Mouse (Mus musculus): ENCODE data around the gene Fli1.

The Fli1 gene

DNA sequence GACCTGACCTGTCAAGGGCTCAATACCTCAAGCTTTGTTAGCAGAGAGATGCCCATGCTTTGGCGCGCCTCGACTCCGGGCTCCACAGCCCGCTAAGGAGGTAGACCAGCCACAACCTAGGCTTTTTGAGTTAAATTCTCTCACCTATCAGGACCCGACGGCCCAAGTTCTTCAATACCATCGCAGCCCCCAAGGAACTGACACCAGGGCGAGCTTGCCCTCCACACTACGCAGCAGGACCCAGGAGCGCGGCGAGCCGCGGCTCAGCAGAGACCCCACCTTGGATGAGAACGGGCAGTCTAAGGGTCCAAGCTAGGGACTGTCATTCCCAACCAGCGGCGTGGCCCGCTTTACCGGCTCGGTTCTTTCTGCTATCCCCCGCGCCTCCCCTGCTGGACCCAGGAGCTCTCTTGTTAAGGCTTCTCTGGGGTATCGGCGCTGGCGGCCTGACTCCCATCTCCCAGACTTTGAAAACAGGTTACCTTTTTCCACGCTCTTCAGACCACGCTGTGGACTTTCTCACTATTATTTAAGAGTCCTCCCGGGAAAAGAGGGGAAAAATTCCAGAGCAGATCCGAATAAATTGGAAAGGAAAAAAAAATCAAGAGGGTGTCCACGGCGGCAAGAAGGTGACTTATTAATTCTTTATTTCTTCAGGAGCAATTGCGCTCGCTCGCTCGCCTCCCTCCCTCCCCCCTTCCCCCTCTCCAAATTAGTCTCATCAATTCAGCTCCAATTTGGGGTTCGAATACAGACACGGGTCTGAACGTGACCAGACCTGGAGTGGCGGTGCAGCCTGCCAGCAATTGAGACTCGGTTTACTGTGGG, at the start of gene Fli1:
Gene Fli1 (minus strand): TSS at position 650 of the 828 bp plus-strand sequence.
- DNase-seq (ENCODE audit: inconsistent age in 2 of 2, low spot score in 1 of 2), result peak in 1 of 2 experiments; percentile 70

DNA sequence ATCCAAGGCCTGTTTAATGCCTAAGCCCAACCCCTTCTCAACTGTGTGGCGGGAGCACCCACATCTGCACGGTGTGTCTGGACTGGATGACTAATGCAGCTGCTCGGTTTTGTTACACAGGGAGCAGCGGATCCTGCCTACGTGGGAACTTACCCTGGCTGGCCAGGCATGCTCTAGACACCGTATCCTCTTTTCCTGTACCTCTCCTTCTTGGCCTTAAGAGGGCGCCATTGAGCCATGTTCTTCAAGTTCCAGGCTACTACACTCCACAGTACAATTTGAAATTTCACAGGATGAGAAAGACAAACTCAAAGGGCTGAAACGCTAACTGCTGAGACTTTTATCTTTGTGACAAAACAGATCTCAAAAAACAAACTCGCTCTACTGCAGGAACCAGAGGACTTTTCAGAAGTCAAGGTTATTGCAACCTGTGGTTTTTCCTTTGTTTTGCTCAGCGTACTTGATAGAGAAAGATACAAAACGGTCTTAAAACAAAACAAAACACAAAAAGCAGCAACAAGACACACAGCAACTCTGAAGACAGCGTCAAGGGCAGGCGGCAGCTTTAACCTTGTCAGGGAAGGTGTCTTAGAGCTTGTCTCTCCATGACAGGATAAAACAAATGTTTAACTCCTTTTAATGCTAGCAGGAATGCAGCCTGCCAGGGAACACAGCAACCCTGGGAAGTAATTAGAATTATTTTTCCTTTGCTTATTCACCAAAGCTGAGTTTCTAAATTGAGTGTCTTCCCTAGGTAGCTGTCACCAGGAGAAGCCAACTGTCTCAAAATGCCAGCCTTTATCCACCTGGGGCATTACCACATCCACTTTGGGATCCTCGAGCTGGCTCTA, 49.3 kb upstream of the Fli1 start:
- peak; percentile 73 to 91 for DNase-seq (ENCODE audit: inconsistent age in 2 of 2, low spot score in 1 of 2)

DNA sequence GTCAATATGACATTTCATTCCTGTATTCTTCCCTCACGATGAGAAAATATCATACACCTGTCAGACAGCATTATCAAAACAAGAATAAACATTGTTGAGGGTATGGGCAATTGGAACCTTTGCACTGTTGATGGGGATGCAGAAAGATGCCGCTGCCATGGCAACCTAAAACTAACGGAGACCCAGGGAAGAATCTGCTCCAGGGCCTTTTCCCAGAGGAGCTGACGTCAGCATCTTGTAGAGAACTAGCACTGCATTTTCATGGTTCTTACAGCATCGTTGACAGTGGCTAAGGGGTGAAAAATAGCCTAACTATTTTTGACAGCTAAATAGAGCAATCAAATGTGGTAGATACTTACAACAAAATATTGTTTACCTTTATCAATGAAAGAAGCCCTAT, 47.9 kb upstream of the Fli1 start:
- no peak for DNase-seq (ENCODE audit: inconsistent age in 2 of 2, low spot score in 1 of 2)

DNA sequence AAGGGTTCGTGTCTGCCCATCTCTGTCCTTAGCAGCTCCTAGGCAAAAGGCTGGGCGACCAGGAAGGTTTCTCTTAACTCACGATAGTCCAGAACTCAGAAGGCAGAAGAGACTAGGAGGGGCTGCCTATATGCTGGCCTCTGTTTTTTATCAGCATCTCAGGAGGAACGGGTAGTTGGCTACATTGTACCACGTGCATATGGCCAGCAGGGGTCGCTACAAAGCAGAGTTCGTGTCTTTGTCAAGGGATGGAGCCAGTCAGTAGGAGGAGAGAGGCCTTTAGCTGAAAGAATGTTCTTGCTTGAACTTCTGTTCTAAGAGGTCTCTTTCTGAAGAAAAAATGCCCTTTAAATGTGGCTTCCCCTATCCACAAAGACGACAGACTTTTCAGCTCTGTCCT, 47.2 kb upstream of the Fli1 start:
- DNase-seq (ENCODE audit: inconsistent age in 2 of 2, low spot score in 1 of 2), result peak; percentile 70 to 93

DNA sequence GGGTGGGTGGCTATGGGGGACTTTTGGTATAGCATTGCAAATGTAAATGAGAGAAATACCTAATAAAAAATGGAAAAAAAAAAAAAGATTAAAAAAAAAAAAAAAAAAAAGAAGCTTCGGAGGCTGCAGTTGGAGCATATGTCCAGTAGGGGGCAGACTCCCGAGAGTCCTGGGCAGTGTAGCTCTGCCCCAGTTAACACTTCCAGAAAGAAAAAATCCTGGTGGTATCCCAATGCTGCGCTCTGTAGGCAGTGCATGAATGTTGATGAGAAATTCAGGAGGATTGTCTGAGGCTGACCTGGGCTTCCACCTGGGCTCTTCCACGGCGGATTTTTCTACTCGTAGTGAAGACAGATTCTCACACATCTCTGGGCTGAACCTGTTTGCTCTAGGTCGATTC, 42.7 kb upstream of the Fli1 start:
- DNase-seq (ENCODE audit: inconsistent age in 2 of 2, low spot score in 1 of 2), result peak in 1 of 2 experiments; percentile 41

DNA sequence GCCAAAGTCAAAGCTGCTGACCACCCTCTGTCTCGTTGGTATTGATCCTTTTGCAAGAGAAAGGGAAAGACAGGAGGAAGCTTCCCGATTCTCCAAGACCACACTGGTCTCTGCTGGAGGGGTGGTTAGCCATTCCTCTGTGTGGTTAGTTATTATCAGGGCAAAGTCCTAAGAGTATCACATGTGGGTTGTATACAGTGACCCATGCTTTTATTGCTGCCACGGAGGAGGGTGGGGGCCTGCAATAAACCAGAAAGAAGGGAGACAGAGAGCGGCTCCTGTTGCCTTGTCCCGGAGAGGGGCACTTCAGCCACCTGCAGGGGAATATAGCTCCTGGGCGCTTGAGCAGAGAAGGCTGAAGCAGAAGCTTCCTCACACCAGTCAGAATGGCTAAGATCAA, 41.2 kb upstream of the Fli1 start:
- no peak for DNase-seq (ENCODE audit: inconsistent age in 2 of 2, low spot score in 1 of 2)

DNA sequence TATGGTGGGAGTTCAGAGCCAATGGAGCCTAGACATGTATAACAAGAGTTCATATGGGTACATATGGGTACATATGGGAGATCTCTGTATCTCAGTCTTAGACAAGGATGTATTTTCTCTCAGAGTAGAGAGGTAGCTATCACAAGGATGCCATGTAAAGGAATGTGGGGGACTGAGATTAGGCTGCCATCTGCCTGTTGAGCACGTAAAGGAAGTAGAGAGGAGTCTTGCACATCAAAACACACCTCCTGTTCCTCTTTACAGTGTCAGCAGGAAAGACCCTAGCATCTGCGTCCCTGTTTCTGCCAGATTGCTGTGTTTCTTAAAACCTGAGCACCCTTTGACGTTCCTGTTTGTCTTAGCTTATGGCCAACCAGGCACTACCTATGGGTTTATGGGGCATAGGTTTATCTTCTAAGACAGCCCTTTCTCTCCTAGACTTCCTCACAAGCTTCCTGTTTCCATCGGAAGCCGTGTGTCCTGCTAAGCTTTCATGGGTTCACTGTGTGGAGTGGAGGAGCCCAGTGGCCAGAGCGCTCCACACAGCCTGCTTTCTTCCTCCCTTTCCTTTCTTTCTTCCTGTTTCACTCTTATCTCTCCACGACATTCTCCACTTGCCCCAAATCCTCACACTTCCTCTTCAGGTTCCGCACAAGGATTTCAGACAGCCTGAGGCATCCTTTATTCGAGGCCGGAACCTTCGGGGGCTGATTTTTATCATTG, 39.4 kb upstream of the Fli1 start:
- DNase-seq (ENCODE audit: inconsistent age in 2 of 2, low spot score in 1 of 2), result no peak

DNA sequence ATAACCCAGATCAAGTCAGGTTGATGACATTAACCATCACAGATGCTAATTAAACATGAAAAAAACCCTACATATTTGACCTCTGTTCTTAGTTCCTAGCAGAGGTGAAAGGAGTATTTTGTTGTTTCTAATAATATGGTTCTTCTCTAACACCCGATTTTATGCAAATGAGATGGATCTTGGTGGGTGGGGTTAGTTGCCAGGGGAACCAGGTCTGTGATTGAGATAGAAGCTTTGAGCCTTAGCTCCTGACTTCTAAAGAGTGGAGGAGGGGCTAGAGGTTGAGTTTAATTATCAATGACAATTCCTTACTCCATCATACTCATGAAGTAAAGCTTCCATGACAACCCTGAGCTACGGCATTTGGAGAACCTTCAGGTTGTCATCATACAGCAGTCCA, 35.8 kb upstream of the Fli1 start:
- DNase-seq (ENCODE audit: inconsistent age in 2 of 2, low spot score in 1 of 2), result no peak

DNA sequence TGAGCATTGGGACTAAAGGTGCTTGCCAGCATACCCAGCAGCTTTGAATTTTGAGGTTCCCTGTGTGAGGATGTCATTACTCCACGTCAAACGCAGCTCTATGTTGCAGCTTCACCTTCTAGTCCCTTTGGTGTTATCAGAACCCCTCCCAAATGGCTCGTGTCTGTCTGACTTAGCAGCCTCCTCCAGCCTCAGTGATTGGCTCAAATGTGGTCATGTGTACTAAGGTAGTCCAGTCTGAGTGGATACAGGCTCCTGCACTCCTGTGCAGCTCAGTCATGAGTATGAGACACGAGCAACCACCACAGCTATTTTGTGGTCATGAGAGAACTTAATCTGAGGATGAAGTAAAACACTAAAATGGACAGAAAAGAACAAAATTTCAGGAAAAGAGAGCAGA, 31.0 kb upstream of the Fli1 start:
- no peak for DNase-seq (ENCODE audit: inconsistent age in 2 of 2, low spot score in 1 of 2)

DNA sequence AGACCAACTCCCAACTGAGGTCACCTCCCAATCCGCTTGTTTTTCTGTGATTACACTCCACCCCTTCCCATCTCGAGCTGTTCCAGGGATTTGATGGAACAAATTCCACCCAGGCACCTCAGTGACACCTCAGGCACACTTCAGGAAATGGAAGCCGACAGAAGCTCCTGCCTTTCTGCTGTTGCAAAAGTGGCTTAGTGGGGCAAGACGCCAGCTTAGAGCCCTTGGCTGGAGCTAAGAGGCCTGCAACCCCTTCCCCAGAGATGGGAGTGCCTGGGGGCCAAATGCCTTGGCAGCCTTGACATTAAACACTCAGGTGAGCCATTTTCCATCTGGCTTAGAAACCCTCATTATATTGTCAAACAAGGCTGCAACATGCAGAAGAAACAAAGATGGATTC, 29.0 kb upstream of the Fli1 start:
- no peak for DNase-seq (ENCODE audit: inconsistent age in 2 of 2, low spot score in 1 of 2)

DNA sequence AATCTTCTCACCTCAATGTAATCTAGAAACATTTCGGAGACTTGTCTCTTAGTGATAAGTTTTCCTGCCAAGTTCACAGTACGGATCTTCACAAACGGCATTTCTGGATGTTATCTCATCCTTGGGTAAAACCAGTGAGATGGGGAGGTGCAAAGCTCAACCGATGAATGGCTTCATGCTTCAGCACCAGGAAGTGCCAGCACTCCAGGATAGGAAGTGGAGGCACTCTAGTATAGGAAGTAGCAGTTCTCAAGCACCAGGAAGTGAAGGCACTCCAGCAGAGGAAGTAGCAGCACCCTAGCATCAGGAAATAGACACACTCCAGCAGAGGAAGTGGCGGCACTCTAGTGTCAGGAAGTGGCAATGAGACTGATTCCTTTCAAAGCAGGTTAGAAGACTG, 27.9 kb upstream of the Fli1 start:
- no peak for DNase-seq (ENCODE audit: inconsistent age in 2 of 2, low spot score in 1 of 2)

DNA sequence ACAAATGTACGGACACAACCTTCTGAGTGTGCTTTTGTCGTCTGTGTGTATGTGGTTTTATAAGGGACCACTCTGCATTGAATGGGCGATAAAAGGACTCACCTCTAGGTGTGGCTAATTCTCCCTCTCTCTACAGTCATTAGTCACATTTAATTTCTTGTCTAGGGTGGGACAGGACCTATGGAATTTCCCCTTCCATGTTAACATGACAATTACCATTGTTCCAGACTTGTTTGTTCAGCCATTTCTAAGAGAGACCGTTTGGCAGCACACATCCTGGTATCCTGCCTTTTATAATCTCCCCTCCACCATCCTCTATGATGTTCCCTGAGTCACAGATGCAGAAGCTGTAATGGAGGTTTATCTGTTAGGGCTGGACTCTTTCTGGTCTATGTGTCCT, 26.6 kb upstream of the Fli1 start:
- no peak for DNase-seq (ENCODE audit: inconsistent age in 2 of 2, low spot score in 1 of 2)

DNA sequence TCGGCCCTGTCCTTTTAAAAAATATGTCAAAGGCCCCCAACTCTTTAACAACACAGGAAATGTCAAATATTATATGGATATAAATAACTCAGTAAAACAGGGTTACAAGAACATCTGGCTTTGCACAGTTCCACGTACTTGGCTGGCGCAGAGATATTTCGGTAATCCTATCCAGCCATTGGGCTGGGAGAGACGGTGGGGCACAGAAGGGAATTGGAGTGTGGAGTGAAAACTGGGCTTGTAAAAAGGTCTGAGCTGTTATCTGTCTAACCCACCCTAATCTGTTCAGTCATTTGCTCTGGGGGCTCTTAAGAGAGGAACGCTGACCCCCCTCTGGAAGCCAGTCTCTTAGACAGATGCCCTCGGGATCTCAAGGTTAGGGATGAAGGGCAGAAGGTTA, 24.9 kb upstream of the Fli1 start:
- no peak for DNase-seq (ENCODE audit: inconsistent age in 2 of 2, low spot score in 1 of 2)

DNA sequence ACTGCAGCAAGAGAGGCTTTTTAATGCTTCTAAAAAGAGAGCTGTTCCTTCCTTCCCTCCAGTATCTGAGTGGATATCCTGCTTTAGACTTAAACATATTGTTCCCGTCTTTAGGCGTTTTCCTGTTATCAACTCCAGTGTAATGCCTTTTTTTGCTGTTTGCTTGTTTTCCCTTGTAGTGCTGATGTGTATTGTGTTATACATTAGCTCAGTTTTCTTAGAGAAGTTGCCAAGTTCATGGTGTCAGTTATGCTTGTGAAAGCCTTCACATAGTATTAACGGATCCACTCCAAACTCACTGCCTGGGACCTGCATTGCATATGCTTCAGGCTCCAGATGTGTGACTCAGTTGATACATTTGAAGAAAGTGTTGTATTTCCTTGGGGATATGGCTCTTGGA, 22.6 kb upstream of the Fli1 start:
- DNase-seq (ENCODE audit: inconsistent age in 2 of 2, low spot score in 1 of 2), result no peak

DNA sequence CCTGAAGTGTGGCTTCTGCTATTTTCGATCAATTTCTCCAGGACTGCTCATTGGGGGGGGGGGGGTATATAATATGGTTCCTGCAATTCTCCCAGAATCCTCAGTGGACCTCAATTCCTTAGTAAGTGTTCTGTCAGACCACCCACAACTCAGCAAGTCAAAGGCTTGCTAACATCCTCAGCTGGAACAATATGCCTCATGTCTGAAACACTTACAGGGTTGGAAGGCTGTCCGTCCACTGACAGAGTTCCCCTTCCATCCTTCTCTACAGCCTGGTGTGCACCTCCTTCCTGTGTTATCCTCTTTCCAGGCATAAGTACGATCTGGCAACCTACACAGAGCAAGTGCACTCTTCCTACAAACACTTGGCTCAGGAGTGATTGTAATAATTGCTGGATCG, 20.2 kb upstream of the Fli1 start:
- DNase-seq (ENCODE audit: inconsistent age in 2 of 2, low spot score in 1 of 2), result no peak

DNA sequence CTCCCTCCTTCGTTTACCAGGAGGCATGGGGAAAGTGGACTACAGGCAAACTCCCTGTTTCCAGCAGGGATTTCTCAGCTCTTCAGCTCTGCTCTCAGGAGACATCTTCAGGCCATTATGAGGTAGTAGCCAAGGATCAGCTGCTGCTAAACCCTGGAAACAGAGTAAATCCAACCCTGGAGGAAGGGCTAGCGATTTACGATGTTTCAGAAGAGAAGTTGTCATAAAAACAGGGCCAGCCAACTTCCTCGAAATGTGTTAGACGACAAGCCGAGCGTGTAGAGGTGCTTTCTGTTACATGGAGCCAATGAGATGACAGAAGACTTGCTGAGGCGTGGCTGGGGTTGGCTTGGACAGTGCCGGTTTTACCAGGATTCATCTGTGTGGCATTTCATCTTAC, 19.7 kb upstream of the Fli1 start:
- peak in 1 of 2 experiments; percentile 63 for DNase-seq (ENCODE audit: inconsistent age in 2 of 2, low spot score in 1 of 2)

DNA sequence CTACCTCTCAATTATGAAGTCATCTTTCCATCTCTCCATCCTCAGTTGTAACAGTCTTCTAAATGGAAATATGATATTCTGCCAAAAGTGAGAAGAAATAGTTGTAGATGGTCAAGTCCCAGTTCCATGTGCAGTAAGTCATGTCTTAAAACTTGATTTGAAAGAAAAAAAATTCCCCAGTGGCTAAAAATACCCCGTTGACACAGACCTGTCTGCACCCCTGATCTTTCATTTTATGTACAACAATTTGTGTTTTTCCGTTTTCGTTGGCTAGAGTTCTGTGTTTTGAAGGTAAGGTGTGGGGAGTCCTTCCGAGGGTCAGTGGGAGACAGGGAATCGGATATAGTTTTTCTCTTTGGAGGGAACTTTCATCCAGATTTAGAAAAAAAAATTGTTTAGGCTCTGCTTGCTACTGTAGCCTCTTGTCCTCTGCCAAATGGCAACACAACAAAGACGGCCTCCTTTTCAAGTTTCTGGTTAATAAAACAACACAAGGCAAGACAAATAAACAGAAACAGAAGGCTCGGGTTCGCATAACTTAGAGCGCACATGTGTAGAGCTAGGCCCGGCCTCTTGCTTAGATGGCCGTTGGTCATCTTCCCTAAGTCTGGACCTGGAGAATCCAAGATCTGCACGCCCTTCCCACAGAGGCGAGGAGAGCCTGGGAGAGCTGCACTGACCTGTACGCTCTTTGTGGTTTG, 18.7 kb upstream of the Fli1 start:
- DNase-seq (ENCODE audit: inconsistent age in 2 of 2, low spot score in 1 of 2), result no peak

DNA sequence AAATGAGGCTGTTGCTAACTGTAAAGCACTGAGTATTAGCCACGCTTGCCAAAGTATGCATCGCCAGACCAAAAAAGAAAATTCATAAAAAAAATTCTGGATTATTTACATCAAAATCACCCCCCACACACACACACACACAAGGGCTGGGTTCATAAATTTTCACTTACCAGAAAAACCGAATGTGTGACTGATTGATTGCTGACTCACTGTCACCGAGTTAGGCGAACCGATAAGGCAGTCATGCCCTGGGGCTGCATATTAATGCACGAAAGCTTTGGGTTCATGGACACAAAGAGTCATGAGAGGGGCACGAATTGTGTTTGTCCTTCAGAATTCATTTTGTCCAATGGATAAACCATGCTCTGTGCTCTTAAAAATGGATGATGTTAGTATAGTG, 17.2 kb upstream of the Fli1 start:
- DNase-seq (ENCODE audit: inconsistent age in 2 of 2, low spot score in 1 of 2), result no peak

DNA sequence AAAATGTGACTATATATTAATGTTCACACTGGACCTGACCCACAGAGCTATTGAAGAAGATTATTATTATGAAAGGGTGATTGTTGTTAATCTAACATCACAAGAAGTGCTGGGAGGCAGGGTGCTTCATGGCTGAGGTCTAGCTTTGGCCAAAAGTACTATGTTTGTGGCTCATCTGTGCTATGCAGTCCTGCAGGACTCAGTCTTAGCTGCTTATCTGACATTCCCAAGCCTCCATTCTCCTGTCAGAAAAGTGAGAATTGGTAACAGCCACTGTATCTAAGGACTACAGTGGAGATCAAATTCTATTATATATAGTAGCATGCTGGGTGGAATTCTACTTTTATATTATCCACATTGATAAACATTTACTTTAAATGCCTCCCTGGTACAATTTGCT, 16.8 kb upstream of the Fli1 start:
- DNase-seq (ENCODE audit: inconsistent age in 2 of 2, low spot score in 1 of 2), result no peak

DNA sequence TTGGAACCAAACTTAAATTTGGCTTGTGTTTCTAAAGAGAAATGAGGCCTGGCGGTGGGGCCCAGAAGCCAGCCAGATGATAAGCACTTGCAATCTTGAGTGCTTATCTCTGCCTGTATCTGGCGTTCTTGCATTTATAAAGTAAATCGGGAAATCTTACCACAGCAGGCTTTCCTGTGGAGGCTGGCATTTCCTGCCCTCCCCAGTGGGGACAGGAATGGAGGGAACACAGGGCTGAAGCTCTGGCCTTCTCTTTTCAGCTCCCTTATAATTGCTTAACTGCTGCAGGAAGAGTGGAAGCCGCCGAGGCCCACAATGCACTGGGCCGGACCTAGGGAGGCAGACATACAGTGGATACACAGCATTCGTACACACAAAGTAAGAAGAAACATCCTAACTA, 13.7 kb upstream of the Fli1 start:
- no peak for DNase-seq (ENCODE audit: inconsistent age in 2 of 2, low spot score in 1 of 2)

DNA sequence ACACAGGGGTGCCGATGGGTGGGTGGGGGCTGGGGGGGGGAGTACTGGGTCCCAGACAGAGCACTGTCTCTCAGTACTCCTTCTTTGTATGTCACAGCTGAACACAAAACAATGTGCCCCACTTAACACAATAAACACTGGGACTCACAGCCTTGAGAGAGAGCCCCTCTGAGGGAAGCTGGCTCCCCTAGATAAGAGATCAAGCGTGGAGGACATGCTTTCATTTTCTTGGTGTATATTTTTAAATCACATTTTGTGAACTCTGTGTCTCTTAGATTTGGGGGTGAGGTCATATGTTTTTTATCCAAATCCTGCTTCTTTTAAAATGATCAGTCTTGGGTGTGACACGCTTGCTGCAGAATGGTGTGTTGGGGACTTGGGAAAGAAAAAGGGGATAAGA, 12.6 kb upstream of the Fli1 start:
- DNase-seq (ENCODE audit: inconsistent age in 2 of 2, low spot score in 1 of 2), result no peak
